Mouse (Mus musculus) ZHBTc4 (cell line): ENCODE data around the gene Hgd.

Experiments used
- DNase-seq: peaks from one replicate; pipeline ENCODE4 v3.0.0-alpha.2; 2011; ENCODE audit warnings: low read depth, low spot score

Gene Hgd

GRCm38 (mm10) chr16:37580651-37581050, 698 bp downstream of the Hgd start:
- DNase-seq, result no peak

- no peak for DNase-seq
These were observed 1.9 kb downstream of the Hgd start for GRCm38 (mm10) chr16:37581901-37582300.

- no peak for DNase-seq
These were observed 3.4 kb downstream of the Hgd start for GRCm38 (mm10) chr16:37583306-37583705.

GRCm38 (mm10) chr16:37583801-37584200, 3.8 kb downstream of the Hgd start:
- DNase-seq, result no peak

GRCm38 (mm10) chr16:37584218-37585035, 4.5 kb downstream of the Hgd start:
- DNase-seq, result peak; percentile 58

- DNase-seq, result no peak
These were observed 5.2 kb downstream of the Hgd start for GRCm38 (mm10) chr16:37585129-37585563.

- no peak for DNase-seq
These were observed 11.0 kb downstream of the Hgd start for GRCm38 (mm10) chr16:37590921-37591320.

- DNase-seq, result no peak
These were observed 11.6 kb downstream of the Hgd start for GRCm38 (mm10) chr16:37591551-37591950.

- no peak for DNase-seq
These were observed 17.5 kb downstream of the Hgd start for GRCm38 (mm10) chr16:37597412-37597811.

- DNase-seq, result no peak
These were observed 18.5 kb downstream of the Hgd start for GRCm38 (mm10) chr16:37598463-37598862.

GRCm38 (mm10) chr16:37599326-37599725, 19.4 kb downstream of the Hgd start:
- DNase-seq, result no peak

GRCm38 (mm10) chr16:37603431-37603830, 23.5 kb downstream of the Hgd start:
- DNase-seq, result no peak

- no peak for DNase-seq
These were observed 24.3 kb downstream of the Hgd start for GRCm38 (mm10) chr16:37604243-37604642.

GRCm38 (mm10) chr16:37610333-37610732, 30.4 kb downstream of the Hgd start:
- DNase-seq, result no peak

- DNase-seq, result peak; percentile 9
These were observed 31.1 kb downstream of the Hgd start for GRCm38 (mm10) chr16:37611072-37611471.

GRCm38 (mm10) chr16:37612013-37612412, 32.1 kb downstream of the Hgd start:
- no peak for DNase-seq

GRCm38 (mm10) chr16:37614540-37614939, 34.6 kb downstream of the Hgd start:
- no peak for DNase-seq

GRCm38 (mm10) chr16:37615429-37615828, 35.5 kb downstream of the Hgd start:
- DNase-seq, result no peak

GRCm38 (mm10) chr16:37616104-37616503, 36.2 kb downstream of the Hgd start:
- DNase-seq, result no peak

GRCm38 (mm10) chr16:37617695-37618094, 37.7 kb downstream of the Hgd start:
- DNase-seq, result no peak

GRCm38 (mm10) chr16:37622403-37622802, 42.5 kb downstream of the Hgd start:
- no peak for DNase-seq

GRCm38 (mm10) chr16:37622919-37623318, 43.0 kb downstream of the Hgd start:
- DNase-seq, result no peak

GRCm38 (mm10) chr16:37626388-37626949, 46.5 kb downstream of the Hgd start:
- no peak for DNase-seq
